Mouse (Mus musculus) T-helper 1 cell (primary cell): ENCODE results near the gene Jagn1.

Source experiments
- in situ Hi-C: fragments of 300-600 bp; cut with MboI, MseI; formaldehyde crosslinking; loops from one replicate; pipeline ENCODE4 v1.15.1; 2025; ENCODE audit warnings: high pct_unique_total_duplicates

The Jagn1 gene

DNA sequence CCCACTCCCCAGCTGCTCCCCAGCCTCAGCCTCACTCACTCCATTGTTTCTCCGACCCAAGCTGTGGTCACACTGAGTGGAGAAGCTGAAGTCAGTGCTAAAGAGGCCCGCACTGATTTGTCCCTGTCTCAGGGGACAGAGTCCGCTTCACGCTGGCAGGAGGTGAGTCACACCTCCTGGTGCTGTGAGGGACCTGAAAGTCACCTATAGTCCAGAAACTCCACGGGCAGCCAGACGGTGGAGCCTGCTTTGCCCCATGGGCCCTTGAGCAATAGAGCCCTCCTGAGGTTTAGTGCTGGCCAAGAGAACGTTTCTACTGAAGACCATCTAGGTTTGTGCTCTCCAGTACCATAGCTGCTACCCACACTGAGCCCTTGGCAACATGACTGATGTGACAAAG, 7.7 kb upstream of the Jagn1 start:
- in situ Hi-C loops, result no loop called here

DNA sequence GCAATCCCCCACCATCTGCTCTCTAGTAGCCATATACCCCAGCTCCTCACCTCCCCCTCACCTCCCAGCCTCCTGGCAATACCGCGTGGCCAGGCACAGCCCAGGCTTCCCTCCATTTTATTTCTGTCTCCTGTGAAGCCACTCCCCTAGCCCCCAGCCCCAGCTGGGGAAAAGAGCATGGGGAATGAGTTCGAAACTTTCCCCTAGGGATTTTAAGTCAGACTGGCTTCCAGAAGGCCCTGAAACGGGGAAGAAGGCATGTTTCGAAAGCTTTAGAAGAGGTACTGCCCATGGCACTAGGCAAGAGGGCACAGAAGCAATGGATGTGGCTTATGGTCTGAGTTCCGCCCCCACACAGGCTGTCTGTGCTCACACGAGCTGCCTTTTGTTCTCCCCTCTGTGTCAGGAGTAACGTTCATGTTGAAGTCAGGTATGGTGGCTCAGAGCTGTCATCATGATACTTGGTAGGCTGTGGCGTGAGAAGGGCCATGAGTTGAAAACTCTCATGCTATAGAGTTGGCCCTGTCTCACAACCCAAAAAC, 6.6 kb upstream of the Jagn1 start, which contains the start of gene Cidec:
Cidec (minus strand) TSS at position 97 of the 542 bp plus-strand sequence.
- in situ Hi-C loops, result no loop called here

DNA sequence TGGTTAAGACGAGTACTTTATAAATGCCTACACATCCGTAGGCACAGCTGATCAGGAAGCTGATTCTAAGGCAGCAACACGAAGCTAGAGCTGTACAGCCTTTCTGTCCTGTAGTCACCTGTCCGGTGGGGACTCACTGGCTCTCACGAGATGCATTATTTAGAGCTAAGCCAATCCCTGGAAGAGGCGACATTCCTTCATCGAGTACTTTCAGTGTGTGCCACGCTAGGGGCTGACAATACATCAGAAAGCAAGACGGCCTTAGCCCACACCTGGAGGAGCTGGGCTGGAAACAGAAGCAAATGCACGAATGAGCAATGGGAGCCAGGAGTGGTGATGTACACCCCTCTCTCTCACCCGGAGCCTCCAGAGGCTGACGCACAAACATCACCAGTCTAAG, 5.2 kb upstream of the Jagn1 start:
- in situ Hi-C loops, result no loop called here

DNA sequence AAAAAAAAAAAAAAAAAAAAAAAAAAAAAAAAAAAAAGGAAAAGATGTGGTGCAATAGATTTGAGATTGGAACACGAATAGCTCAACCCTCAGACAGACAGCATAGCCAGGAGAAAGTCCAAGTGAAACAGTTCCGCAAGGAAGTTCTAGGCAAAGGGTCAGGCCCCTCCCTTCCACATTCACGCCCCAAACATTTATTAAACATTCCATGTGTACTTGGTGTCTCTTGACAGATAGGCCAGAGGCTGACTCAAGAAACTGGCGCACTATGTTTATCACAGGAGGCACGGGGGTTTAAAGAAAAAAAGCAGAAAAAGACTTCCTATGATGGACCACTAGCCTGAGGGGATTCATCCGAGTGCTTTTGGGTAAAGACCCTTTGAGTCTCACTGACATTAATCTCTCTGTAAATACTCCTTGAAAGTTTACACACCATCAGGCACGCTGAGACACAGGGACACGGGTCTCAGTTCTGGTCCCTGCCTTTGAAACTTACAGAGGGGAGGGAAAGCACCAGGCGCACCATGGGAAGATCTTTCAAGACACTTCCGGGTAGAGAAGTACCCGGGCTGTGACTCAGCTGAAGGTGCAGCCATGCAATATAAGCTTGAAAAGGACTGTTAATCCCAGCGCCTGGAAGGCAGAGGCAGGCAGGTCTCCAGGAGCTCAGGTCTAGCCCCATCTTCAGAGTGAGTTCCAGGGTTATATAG, 3.5 kb upstream of the Jagn1 start:
- in situ Hi-C loops, result no loop called here

DNA sequence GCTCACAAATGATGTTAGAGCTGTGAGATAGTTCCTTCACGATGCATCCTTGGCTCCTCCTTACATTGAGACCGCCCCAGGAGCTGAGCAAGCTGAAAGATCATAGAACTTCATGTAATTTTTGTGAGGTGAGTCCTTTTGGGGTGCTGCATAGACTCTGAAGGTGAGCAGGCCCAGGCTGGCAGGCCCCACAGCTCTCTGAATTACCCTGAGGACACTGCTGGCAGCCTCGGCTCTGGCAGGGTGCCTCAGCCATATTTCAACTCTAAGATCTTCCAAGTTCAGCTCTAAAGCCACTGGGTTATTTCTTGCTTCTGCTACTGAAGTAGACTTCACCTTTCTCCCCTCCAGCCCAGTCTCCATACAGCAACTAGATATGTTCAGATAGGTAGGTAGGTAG, 1.7 kb upstream of the Jagn1 start:
- in situ Hi-C loops, result no loop called here

DNA sequence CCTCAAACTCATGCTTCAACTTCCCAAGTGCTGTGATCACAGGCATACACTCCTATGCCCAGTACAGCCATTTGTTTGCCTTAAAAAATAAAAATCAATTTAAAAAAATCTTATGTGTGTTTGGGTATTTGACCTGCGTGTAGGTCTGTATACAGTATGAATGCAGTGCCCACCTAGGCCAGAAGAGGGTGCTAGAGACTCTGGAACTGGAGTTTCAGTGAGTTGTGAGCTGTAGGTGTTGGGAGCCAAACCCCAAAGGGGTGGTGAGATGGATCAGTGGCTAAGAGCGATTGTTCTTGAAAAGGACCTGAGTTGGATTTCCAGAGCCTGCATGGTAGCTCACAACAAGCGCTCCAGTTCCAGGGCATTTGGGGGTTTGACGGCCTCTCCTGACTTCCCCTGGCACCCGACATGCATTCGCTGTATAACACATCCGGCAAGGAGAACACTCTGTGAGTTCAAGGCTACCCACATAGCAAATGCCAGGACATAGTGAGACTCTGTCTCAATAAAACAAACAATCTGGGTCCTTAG, 1.2 kb upstream of the Jagn1 start:
- in situ Hi-C loops, result no loop called here

DNA sequence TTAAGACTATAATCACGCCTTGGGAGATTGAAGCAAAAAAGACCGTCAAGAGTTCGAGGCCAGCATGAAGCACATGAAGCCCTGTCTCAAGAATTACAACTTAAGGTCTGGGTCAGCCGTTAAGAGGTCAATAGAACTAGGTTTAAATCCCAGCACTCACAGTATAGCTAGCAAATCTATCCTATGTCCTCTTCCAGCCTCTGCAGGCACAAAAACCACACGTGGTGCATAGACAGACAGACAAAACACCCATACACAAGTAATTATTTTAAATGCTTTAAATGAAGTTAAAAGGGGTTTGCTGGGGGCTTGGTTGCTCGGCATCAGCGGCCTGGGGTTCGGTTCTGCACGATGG, 305 bp upstream of the Jagn1 start:
- in situ Hi-C loops, result no loop called here

DNA sequence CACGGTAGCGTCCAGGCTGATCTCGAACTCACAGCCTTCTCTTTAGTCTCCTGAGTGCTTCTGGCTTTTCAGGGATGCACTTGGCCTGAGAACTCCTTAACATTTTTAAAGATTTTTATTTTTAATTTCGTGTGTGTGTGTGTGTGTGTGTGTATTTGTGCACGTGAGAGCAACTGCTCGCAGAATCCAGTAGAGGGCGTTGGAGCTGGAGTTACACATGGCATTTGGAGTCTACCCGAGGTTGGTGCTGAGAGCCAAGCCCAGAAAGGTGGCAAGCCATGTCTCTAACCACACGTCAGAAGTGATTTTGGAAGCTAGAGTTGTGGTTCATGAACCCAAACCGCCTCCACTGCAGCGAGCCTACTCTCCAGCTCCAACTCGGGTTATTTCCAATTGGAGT, 722 bp downstream of the Jagn1 start:
- in situ Hi-C loops, result no loop called here

DNA sequence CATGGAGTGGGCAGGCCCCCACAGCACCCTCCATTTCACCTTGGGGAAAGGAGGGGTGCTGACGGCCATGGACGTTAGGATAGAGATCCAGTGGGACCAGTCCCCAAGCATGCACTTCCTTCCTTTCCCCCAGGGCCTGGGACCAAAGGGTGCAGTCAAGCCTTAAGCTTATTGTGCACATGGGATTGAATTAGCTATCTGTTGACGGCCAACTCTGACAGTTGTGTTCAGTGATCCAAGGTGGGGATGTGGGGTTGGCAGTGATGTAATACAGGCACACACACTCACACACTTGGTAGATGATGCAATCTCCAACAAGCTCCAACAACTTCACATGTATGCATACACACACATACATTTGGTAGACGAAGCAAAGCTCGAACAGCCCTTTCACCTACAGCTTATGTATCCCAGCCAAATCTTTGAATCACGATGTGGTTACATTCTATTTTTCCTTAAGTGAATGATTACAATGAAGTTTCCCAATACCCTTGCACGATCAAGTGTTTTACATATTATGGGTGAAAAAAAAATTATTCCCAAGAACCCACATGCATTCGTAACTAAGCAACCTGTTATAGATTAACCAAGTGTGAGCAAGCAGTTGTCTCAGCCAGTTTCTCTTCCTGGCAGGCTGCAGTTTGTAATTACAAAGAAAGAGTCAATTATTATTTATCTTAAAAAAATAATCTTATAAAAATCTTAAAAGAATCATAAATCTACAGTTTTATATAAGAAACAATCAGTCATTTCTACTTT, 2.0 kb downstream of the Jagn1 start:
- in situ Hi-C loops, result no loop called here

DNA sequence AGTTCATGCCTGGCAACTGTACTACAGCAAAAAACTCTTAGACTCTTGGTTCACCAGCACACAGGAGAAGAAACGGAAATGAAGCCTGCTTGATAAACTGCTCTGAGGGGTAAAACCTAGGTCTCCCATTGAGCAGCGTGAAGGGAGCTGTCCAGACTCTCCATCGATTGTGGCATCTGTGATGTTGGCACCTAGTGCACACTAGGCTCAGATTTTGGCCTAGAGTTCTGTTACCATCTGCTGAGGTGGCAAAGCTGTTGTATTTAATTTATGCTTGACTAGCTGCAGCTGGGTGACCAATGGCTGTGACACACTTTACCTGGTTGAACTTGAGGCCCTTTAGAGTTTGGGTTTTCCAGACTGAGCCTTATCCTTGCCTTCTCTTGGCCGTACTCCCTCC, 5.3 kb downstream of the Jagn1 start:
- in situ Hi-C loops, result no loop called here

DNA sequence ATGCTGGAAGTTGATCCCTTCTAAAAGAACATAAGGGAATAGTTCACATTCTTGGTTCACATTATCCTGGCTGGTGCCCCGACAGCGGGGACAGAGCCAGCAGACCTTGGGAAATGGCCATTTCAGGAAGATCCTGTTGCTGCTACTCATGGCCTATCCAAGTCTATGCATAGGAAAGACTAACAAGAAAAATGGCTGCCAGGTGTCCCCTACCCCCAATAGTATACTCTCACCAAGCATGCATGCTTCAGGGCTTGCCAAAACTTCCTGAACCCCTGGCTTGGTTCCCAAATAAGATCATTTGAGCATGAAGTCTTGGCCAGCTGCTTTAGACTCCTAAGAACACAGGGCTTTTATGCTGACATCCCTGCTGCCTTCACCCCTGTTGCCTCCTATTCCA, 9.5 kb downstream of the Jagn1 start:
- in situ Hi-C loops, result no loop called here

DNA sequence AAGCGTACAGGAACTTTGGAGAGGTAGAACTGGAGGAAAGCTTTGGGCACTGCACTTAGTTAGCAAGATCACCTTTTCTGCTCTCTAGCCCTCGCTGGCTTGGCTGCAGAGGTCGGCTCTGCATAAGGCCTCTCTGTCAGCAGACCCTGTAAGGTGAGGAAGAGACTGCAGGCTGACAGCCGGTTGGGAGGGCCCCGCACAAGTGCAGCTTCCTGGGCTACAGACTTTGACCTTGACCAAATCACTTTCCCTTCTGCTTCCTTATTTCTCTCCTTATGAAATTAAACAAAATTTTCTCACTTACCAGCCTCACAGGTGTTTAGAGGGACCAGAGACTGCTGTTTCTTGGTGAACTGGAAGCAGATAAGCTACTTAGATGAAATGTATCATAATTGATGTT, 12.6 kb downstream of the Jagn1 start:
- in situ Hi-C loops, result no loop called here

DNA sequence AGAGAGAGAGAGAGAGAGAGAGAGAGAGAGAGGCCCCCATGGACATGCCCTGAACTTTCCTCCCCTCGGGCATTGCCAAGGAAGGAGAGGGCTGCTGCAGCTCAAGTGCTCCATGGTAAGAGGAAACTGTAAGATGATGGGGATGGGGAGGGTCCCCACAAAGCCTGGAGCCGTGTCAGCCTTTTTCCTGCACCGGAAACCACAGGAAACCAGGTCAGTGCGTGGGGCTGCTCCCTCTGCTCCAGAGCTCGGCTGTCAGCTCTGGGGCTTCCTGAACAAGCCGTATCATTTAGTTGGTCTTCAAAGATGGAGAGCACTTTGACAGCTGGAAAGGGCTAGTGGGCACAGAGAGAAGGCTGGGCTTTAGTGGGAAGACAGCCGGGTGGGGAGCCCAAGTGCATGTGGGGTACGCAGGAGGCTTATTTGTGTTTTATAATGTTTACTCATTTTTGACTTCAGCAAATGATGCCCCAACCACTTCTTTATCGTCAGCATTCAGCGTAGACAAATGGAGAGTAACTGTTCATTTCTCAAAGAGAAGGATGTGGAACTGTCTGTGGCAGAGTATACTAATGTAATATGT, 15.7 kb downstream of the Jagn1 start, which contains the start of gene Il17re:
Il17re (plus strand) TSS at position 533 of the 583 bp plus-strand sequence.
- in situ Hi-C loops, result no loop called here

DNA sequence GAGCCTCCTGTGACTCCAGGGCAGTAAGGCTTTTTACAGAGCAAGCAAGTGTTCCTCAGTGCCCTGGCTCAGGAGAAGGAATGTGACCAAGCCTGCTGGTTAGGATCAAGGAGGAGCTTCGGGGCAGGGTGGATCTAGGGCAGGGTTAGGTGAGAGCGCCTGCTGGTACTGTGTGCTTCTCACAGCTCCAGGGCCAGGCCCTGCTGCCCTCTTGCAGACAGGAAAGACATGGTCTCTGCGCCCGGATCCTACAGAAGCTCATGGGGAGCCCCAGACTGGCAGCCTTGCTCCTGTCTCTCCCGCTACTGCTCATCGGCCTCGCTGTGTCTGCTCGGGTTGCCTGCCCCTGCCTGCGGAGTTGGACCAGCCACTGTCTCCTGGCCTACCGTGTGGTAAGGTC, 16.3 kb downstream of the Jagn1 start:
- in situ Hi-C loops, result no loop called here

DNA sequence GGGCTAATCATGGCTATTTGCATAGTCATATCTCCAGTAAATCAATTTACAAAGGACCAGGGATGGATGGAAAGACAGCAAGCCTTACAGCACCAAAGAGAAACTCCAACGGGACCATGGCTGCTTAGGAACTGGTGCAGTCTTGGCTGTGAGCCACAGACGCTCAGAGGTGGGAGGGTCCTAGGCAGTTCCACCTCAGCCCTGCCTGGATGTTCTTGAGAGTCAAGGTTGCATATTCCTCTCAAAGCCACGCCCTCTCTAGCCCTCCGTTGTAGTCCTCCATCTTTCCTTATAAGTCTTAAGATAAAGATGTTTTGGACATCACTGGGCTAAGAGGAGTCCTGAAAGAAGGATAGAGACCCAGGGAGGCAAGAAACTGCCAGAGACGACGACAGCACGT, 21.7 kb downstream of the Jagn1 start:
- in situ Hi-C loops, result no loop called here

DNA sequence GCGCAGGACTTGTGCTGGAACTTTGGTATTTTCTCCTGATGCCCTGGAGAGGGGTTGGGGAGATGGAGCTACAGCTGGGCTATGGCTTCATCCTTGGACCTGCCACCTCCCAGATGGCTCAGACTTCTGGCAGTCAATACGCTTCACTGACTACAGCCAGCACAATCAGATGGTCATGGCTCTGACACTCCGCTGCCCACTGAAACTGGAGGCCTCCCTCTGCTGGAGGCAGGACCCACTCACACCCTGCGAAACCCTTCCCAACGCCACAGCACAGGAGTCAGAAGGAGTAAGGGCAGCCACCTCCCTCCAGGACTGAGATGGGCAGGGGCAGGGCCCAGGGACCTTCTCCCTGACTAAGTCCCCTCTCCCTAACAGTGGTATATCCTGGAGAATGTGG, 23.2 kb downstream of the Jagn1 start:
- in situ Hi-C loops, result no loop called here

DNA sequence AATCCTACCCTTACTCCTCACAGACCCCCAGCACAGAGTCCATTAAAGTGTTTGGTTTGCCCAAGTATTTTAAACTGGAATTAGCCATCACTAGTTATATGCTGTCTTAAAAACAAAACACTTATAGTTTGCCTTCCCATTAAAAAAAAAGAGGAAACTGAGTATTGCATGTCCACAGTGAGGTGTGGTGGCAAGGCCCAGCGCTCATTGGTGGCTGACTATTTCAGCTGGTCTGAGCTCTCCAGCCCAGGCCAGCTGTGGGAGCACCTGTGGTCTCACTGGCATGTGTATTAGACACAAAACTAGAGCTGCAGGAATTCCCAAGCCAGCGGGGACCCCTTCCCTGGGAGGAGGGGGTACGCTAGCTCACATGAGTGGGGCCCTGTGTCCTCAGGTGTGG, 26.1 kb downstream of the Jagn1 start:
- in situ Hi-C loops, result no loop called here

DNA sequence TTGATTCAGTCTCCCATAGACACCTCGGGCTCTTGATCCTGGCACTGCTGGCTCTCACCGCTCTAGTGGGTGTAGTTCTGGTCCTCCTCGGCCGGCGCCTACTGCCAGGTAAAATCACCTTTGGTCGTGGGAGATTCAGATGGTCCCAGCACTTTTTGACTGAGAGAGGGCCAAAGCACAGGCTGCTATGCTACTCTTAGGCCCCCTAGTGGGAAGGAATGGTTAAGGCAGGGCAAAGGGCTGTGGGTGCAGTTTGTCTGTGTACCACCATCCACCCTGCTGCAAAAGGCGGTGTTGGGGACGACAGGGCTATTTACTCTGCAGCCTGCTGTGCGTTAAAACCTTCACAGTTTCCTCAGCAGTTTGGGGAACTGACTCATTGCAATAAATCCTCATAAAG, 26.7 kb downstream of the Jagn1 start:
- in situ Hi-C loops, result no loop called here

DNA sequence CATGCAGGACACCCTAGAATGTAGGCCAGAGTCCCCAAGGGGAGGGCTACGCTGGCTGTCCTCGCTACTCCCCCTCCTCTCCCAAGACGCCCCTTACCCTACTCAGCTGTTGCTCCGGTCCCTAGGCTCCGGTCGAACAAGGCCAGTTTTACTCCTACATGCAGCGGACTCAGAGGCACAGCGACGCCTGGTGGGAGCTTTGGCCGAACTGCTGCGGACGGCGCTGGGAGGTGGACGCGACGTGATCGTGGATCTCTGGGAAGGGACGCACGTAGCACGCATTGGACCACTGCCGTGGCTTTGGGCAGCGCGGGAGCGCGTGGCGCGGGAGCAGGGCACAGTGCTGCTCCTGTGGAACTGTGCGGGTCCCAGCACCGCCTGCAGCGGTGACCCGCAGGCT, 27.1 kb downstream of the Jagn1 start:
- in situ Hi-C loops, result no loop called here

DNA sequence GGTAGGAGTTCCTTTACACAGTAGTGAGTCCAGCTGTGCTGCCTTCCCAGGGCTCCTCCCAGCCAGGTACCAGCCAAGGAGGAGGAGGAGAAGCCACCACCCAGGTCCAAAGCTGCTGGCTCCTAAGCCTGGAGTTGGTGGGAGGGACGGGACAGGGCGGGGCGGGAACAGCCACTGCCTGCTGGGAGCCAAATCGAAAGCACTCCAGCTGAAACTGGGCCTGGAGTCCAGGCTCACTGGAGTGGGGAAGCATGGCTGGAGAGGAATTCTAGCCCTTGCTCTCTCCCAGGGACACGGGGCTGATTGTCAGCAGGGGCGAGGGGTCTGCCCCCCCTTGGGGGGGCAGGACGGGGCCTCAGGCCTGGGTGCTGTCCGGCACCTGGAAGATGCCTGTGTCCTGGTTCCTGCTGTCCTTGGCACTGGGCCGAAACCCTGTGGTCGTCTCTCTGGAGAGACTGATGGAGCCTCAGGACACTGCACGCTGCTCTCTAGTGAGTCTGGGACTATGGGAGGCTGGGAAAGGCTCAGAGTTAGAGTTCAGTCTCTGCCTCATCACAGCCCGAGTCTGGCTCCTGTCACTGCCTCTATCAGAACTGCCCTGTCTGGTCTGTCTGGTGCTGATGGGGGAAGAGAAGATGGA, 29.0 kb downstream of the Jagn1 start, which contains the start of gene Il17rc:
Il17rc (plus strand) TSS at position 131 of the 640 bp plus-strand sequence.
- in situ Hi-C loops, result no loop called here

DNA sequence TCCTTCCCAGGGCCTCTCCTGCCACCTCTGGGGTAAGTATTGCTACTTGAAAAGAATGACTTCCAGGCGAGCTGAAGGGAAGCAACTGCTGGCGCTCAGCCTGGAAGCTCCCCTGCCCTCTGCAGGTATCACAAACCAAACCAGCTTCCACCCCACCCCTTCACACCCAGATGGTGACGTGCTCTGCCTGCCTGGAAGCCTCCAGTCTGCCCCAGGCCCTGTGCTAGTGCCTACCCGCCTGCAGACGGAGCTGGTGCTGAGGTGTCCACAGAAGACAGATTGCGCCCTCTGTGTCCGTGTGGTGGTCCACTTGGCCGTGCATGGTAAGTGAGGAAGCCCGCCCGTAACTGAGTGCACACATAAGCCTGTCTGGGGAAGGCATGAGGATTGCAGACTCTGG, 29.7 kb downstream of the Jagn1 start:
- in situ Hi-C loops, result no loop called here

DNA sequence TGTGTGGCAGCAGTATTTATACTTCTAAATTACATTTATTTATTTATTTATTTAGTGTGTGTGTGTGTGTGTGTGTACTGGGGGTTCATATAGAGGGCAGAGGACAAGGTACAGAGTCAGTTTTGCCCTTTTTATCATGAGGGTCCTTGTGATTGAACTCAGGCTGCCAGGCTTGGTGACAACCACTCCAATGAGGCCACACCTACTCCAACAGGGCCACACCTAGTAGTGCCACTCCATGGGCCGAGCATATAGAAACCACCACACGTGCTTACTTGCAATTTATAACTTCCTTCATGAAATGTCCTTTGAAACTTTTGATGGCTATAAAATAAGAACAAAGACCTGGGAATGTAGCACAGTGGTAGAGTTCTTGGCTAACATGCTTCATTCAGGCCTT, 30.9 kb downstream of the Jagn1 start:
- in situ Hi-C loops, result no loop called here
